Mouse (Mus musculus) kidney, adult 2 months (tissue): ENCODE measurements around the gene Lpin2.

Experiments used
- CTCF ChIP-seq: fragments of 200-500 bp; conservative IDR thresholded peaks from 2 replicates; pipeline ENCODE4 v1.5.1; 2011; ENCODE audit warnings: low read depth, mild to moderate bottlenecking, control low read depth, low read length, moderate library complexity, mixed read lengths; ENCODE audit not compliant: insufficient read depth, insufficient read length
- POLR2A ChIP-seq: fragments of 200-500 bp; IDR thresholded peaks from one replicate; pipeline ENCODE4 v1.6.1; 2011; ENCODE audit warnings: low read depth, low read length, control low read depth

GRCm38 (mm10) chr17:71289572-71290176 is 107.3 kb downstream of the Lpin2 start:
- TF ChIP-seq CTCF (no peak), POLR2A (no peak)
